Mouse (Mus musculus) lung, embryonic 16.5 days (tissue): ENCODE results near the gene Glg1. TPM values are rescaled to one million over a fixed set of nuclear protein-coding genes. Genes with fewer than 3 reads are reported as not detected.
"Not testable (repeated sequence)": the region's sequence is repeated elsewhere in the genome, so short reads cannot be mapped to it uniquely, and the experiment has no call there.

Source experiments
- ATAC-seq: fragments of 200-750 bp; cut with Nextera tagmentation; 2 replicates; pipeline ENCODE4 v1.8.0; 2017; ENCODE audit warnings: low read depth, mild to moderate bottlenecking, moderate library complexity
- H3K27ac ChIP-seq: fragments of 300-500 bp; sonication (generic); 2 replicates; pipeline ENCODE4 v1.5.1; 2014; ENCODE audit warnings: mild to moderate bottlenecking, control low read depth, low read length
- H3K27me3 ChIP-seq: fragments of 300-500 bp; sonication (generic); 2 replicates; pipeline ENCODE4 v1.6.1; 2014; ENCODE audit warnings: low read depth, low read length, mixed read lengths; ENCODE audit not compliant: control insufficient read depth, insufficient read depth
- H3K36me3 ChIP-seq: fragments of 300-500 bp; sonication (generic); 2 replicates; pipeline ENCODE4 v1.6.1; 2014; ENCODE audit warnings: low read length; ENCODE audit not compliant: control insufficient read depth, insufficient read depth
- H3K4me1 ChIP-seq: fragments of 300-500 bp; sonication (generic); replicated peaks from 2 replicates; pipeline ENCODE4 v1.6.1; 2014; ENCODE audit warnings: low read length, mixed read lengths; ENCODE audit not compliant: control insufficient read depth, insufficient read depth
- H3K4me2 ChIP-seq: fragments of 300-500 bp; sonication (generic); 2 replicates; pipeline ENCODE4 v1.6.1; 2014; ENCODE audit warnings: low read depth, low read length, control low read depth
- H3K4me3 ChIP-seq: fragments of 300-500 bp; sonication (generic); 2 replicates; pipeline ENCODE4 v1.5.1; 2014; ENCODE audit warnings: mild to moderate bottlenecking, low read length, control low read depth
- H3K9ac ChIP-seq: fragments of 300-500 bp; sonication (generic); 2 replicates; pipeline ENCODE4 v1.6.1; 2014; ENCODE audit warnings: low read length, control low read depth
- H3K9me3 ChIP-seq: fragments of 300-500 bp; sonication (generic); 2 replicates; pipeline ENCODE4 v1.6.1; 2016; ENCODE audit warnings: low read length; ENCODE audit not compliant: control insufficient read depth
- WGBS: fragments of 180-500 bp; shearing (Covaris S2); extraction: QIAGEN DNeasy Blood & Tissue Kit; methylation state at CpG from one replicate; pipeline ENCODE4 v1.1.7; 2014; 5-methylcytosine and 5-hydroxymethylcytosine counted together
- polyA plus RNA-seq: library from polyadenylated mRNA; unstranded; fragments of >200 nt; fragmentation: Nextera tagmentation; extraction: Ambion mirVana; gene quantifications from 2 replicates; pipeline ENCODE4 v1.2.1, GENCODE M21; 2015

The Glg1 gene
- polyA plus RNA-seq, 1 experiment from 2014 or later: 72.3 TPM

- H3K9ac ChIP-seq: no peak overlapping the region
- no peaks in the 10 kb centered on the region for H3K9me3 ChIP-seq
- H3K4me3 ChIP-seq: no peak overlapping the region
- ATAC-seq: no peak
- 91% methylated on average over 7 of the region's 7 CpGs for WGBS
- no peaks in the 10 kb centered on the region for H3K27me3 ChIP-seq
- H3K4me1 ChIP-seq: no peaks in the 10 kb centered on the region
- no peak overlapping the region for H3K27ac ChIP-seq
- no peak overlapping the region for H3K4me2 ChIP-seq
- peaks cover 15% of the 10 kb centered on the region for H3K36me3 ChIP-seq
Observed at GRCm38 (mm10) chr8:111187470-111187869, 71.5 kb downstream of the Glg1 start.

- ATAC-seq: no peak
Observed at GRCm38 (mm10) chr8:111185472-111185947, 73.5 kb downstream of the Glg1 start.

GRCm38 (mm10) chr8:111171661-111172060 lies 87.4 kb downstream of the Glg1 start:
- no peak overlapping the region for H3K9ac ChIP-seq
- no peak overlapping the region for H3K4me3 ChIP-seq
- no peaks in the 10 kb centered on the region for H3K27me3 ChIP-seq
- no peaks in the 10 kb centered on the region for H3K4me1 ChIP-seq
- WGBS: 88% methylated on average over 5 of the region's 5 CpGs
- H3K36me3 ChIP-seq: peaks cover 39% of the 10 kb centered on the region
- H3K27ac ChIP-seq: no peak overlapping the region
- H3K4me2 ChIP-seq: no peak overlapping the region
- no peaks in the 10 kb centered on the region for H3K9me3 ChIP-seq
- no peak for ATAC-seq

More at GRCm38 (mm10) chr8:111185472-111185947, 73.5 kb downstream of the Glg1 start:
- H3K36me3 ChIP-seq: peaks cover 29% of the 10 kb centered on the region
- H3K4me3 ChIP-seq: no peak overlapping the region
- no peaks in the 10 kb centered on the region for H3K27me3 ChIP-seq
- 60% methylated on average over 4 of the region's 4 CpGs for WGBS
- no peak overlapping the region for H3K9ac ChIP-seq
- H3K9me3 ChIP-seq: no peaks in the 10 kb centered on the region
- no peaks in the 10 kb centered on the region for H3K4me1 ChIP-seq
- H3K27ac ChIP-seq: no peak overlapping the region
- no peak overlapping the region for H3K4me2 ChIP-seq

- WGBS: 45% methylated on average over 14 of the region's 14 CpGs
- peaks cover 51% of the 10 kb centered on the region for H3K36me3 ChIP-seq
- no peak overlapping the region for H3K27ac ChIP-seq
- peak; percentile 61 for ATAC-seq
- H3K27me3 ChIP-seq: no peaks in the 10 kb centered on the region
- no peaks in the 10 kb centered on the region for H3K4me1 ChIP-seq
- no peak overlapping the region for H3K4me2 ChIP-seq
- no peaks in the 10 kb centered on the region for H3K9me3 ChIP-seq
- H3K4me3 ChIP-seq: no peak overlapping the region
- no peak overlapping the region for H3K9ac ChIP-seq
Observed at GRCm38 (mm10) chr8:111157617-111158016, 101.4 kb downstream of the Glg1 start.

GRCm38 (mm10) chr8:111155721-111156436 lies 103.1 kb downstream of the Glg1 start:
- Histone ChIP-seq H3K4me3 (no peak overlapping the region), H3K27me3 (no peaks in the 10 kb centered on the region), H3K36me3 (peaks cover 40% of the 10 kb centered on the region), H3K4me2 (no peak overlapping the region), H3K4me1 (no peaks in the 10 kb centered on the region), H3K9me3 (no peaks in the 10 kb centered on the region), H3K9ac (no peak overlapping the region), H3K27ac (no peak overlapping the region)
- 90% methylated on average over 8 of the region's 8 CpGs for WGBS
- no peak for ATAC-seq

GRCm38 (mm10) chr8:111145460-111146012 lies 113.5 kb downstream of the Glg1 start:
- Histone ChIP-seq H3K4me2 (peak overlapping the region; percentile 91), H3K4me3 (peak overlapping the region; percentile 80), H3K9ac (peak overlapping the region; percentile 80), H3K27ac (0 out of 2 replicates have a peak overlapping the region, but pooled peaks have one; percentile 6)
- not testable (repeated sequence) for H3K27me3 ChIP-seq, H3K4me1 ChIP-seq, H3K9me3 ChIP-seq, H3K36me3 ChIP-seq
- peak; percentile 98 for ATAC-seq
- WGBS: 0% methylated on average over 60 of the region's 74 CpGs

GRCm38 (mm10) chr8:111144901-111145459 lies 114.0 kb downstream of the Glg1 start:
- H3K27ac ChIP-seq, H3K4me1 ChIP-seq, H3K9me3 ChIP-seq, H3K36me3 ChIP-seq, H3K27me3 ChIP-seq: not testable (repeated sequence)
- peak overlapping the region; percentile 70 for H3K9ac ChIP-seq
- ATAC-seq: peak; percentile 62
- H3K4me2 ChIP-seq: peak overlapping the region; percentile 83
- under 1% methylated on average over 50 of the region's 63 CpGs for WGBS
- peak overlapping the region; percentile 80 for H3K4me3 ChIP-seq

- Histone ChIP-seq H3K27ac (no peak overlapping the region), H3K9ac (no peak overlapping the region), H3K9me3 (no peaks in the 10 kb centered on the region), H3K4me3 (no peak overlapping the region), H3K4me1 (peaks cover 3% of the 10 kb centered on the region; the same call in 1 of the 2 replicates), H3K27me3 (no peaks in the 10 kb centered on the region), H3K36me3 (peaks cover 3% of the 10 kb centered on the region; the same call in 1 of the 2 replicates), H3K4me2 (no peak overlapping the region)
- no peak for ATAC-seq
Observed at GRCm38 (mm10) chr8:111142521-111142920, 116.5 kb downstream of the Glg1 start.

GRCm38 (mm10) chr8:111130756-111131155 lies 128.3 kb downstream of the Glg1 start:
- H3K9ac ChIP-seq: no peak overlapping the region
- 88% methylated on average over 2 of the region's 2 CpGs for WGBS
- peaks cover 26% of the 10 kb centered on the region; the same call in 1 of the 2 replicates for H3K36me3 ChIP-seq
- H3K27ac ChIP-seq: no peak overlapping the region
- no peak overlapping the region for H3K4me3 ChIP-seq
- no peak for ATAC-seq
- no peaks in the 10 kb centered on the region for H3K9me3 ChIP-seq
- no peaks in the 10 kb centered on the region for H3K4me1 ChIP-seq
- H3K27me3 ChIP-seq: no peaks in the 10 kb centered on the region
- no peak overlapping the region for H3K4me2 ChIP-seq
